Mouse (Mus musculus): ENCODE results near the gene Ctc1. TPM values are rescaled to one million over a fixed set of nuclear protein-coding genes. Genes with fewer than 3 reads are reported as not detected.
"Not testable (repeated sequence)": the region's sequence is repeated elsewhere in the genome, so short reads cannot be mapped to it uniquely, and the experiment has no call there.

Gene Ctc1
- total and polyA plus RNA-seq, 2 experiments from 2014 or later: 46.8 to 67.7 TPM

DNA sequence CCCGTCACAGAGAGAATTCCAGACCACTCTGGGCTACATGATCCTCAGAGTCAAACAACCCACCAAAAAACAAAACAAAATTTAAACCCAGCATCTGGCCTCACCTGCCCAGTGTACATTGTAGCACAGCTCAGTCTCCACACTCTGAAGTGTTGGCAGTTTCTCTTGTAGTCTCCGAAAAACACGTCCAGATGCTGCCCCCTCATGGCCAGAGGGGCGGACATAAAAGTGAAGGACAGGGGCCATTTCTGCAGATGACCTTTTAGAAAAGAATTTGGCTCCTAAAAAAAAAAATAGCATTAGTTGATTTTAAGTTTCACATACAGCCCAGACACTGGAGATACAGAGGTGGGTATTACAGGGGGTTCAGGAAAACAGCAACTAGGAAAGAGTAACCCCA, 12.1 kb upstream of the Ctc1 start:
- ATAC-seq (ENCODE audit: low FRiP score) (no peak), DNase-seq (ENCODE audit: low spot score) (no peak)
- no peak overlapping the region for H3K9ac ChIP-seq (replicated peaks; ENCODE audit: low read length, poor library complexity, severe bottlenecking)
- peak; percentile 46 for TF ChIP-seq CTCF (IDR thresholded peaks at IDR 0.05)
- H3K4me2 ChIP-seq (ENCODE audit: low read depth, low read length, poor library complexity, severe bottlenecking): no peak overlapping the region
- WGBS: 65% methylated on average over 4 of the region's 4 CpGs
- H3K27ac ChIP-seq (ENCODE audit: low read depth, low read length): no peak overlapping the region
- peaks cover 35% of the 10 kb centered on the region for H3K36me3 ChIP-seq (ENCODE audit: insufficient read depth, low read length)
- H3K27me3 ChIP-seq (ENCODE audit: insufficient read depth, low read length): no peaks in the 10 kb centered on the region
- H3K4me1 ChIP-seq (ENCODE audit: insufficient read depth, low read length): no peaks in the 10 kb centered on the region
- H3K4me3 ChIP-seq (ENCODE audit: low read depth, low read length): no peak overlapping the region
- H3K9me3 ChIP-seq (ENCODE audit: low read length): no peaks in the 10 kb centered on the region

DNA sequence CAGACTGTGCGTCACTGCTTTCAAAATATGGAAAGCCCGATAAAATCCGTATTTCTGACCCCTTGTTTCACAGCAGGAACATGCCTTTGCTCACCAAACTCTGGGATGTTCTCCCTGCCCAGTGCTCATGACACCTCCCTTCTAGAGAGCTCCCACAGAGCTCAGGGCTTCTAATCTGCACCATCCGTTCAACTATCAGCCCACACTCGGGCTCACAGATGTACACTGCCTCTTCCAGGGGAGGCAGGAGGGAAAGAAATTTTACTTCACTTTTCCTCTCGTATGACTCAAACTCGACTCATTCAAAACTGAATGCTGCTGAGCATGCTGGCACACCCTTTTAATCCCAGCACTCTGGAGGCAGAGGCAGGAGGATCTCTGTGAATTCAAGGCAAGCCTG, 10.5 kb upstream of the Ctc1 start:
- Histone ChIP-seq H3K9ac (replicated peaks; ENCODE audit: low read length, poor library complexity, severe bottlenecking) (no peak overlapping the region), H3K4me3 (ENCODE audit: low read depth, low read length) (no peak overlapping the region), H3K27me3 (ENCODE audit: insufficient read depth, low read length) (no peaks in the 10 kb centered on the region), H3K9me3 (ENCODE audit: low read length) (no peaks in the 10 kb centered on the region), H3K4me1 (ENCODE audit: insufficient read depth, low read length) (no peaks in the 10 kb centered on the region), H3K4me2 (ENCODE audit: low read depth, low read length, poor library complexity, severe bottlenecking) (no peak overlapping the region), H3K27ac (ENCODE audit: low read depth, low read length) (no peak overlapping the region), H3K36me3 (ENCODE audit: insufficient read depth, low read length) (peaks cover 22% of the 10 kb centered on the region)
- no peak for ATAC-seq (ENCODE audit: low FRiP score)
- 89% methylated on average over 7 of the region's 7 CpGs for WGBS
- no peak for DNase-seq (ENCODE audit: low spot score)
- TF ChIP-seq CTCF (IDR thresholded peaks at IDR 0.05): no peak

- H3K9me3 ChIP-seq (ENCODE audit: low read length); H3K27ac ChIP-seq (ENCODE audit: low read depth, low read length); ATAC-seq (ENCODE audit: low FRiP score); H3K9ac ChIP-seq (replicated peaks; ENCODE audit: low read length, poor library complexity, severe bottlenecking); H3K4me2 ChIP-seq (ENCODE audit: low read depth, low read length, poor library complexity, severe bottlenecking); H3K4me1 ChIP-seq (ENCODE audit: insufficient read depth, low read length); H3K27me3 ChIP-seq (ENCODE audit: insufficient read depth, low read length); DNase-seq (ENCODE audit: low spot score); H3K4me3 ChIP-seq (ENCODE audit: low read depth, low read length); H3K36me3 ChIP-seq (ENCODE audit: insufficient read depth, low read length): not testable (repeated sequence)
Measured at GRCm38 (mm10) chr11:69006575-69006974, 9.1 kb upstream of the Ctc1 start.

- Histone ChIP-seq H3K4me3 (ENCODE audit: low read depth, low read length) (peak within 1 kb of the TSS; percentile 68), H3K4me1 (ENCODE audit: insufficient read depth, low read length) (no peaks in the 10 kb centered on the region), H3K27ac (ENCODE audit: low read depth, low read length) (peak within 1 kb of the TSS; percentile 69), H3K4me2 (ENCODE audit: low read depth, low read length, poor library complexity, severe bottlenecking) (peak within 1 kb of the TSS; percentile 56), H3K9me3 (ENCODE audit: low read length) (no peaks in the 10 kb centered on the region), H3K9ac (replicated peaks; ENCODE audit: low read length, poor library complexity, severe bottlenecking) (peak within 1 kb of the TSS; percentile 73), H3K36me3 (ENCODE audit: insufficient read depth, low read length) (no peaks in the 10 kb centered on the region; the same call in 1 of the 2 replicates), H3K27me3 (ENCODE audit: insufficient read depth, low read length) (no peaks in the 10 kb centered on the region)
- peak; percentile 89 for ATAC-seq (ENCODE audit: low FRiP score)
- WGBS: 9% methylated on average over 38 of the region's 38 CpGs
- peak; percentile 97 for DNase-seq (ENCODE audit: low spot score)
- TF ChIP-seq CTCF (IDR thresholded peaks at IDR 0.05): no peak
Measured at GRCm38 (mm10) chr11:69008182-69009121, 7.3 kb upstream of the Ctc1 start, which contains the start of gene Pfas. TSS of gene Pfas (minus strand) at chr11:69008460.

- TF ChIP-seq CTCF (IDR thresholded peaks at IDR 0.05): no peak
- no peak for ATAC-seq (ENCODE audit: low FRiP score)
- Histone ChIP-seq H3K4me3 (ENCODE audit: low read depth, low read length) (no peak overlapping the region), H3K9me3 (ENCODE audit: low read length) (no peaks in the 10 kb centered on the region), H3K27me3 (ENCODE audit: insufficient read depth, low read length) (no peaks in the 10 kb centered on the region), H3K9ac (replicated peaks; ENCODE audit: low read length, poor library complexity, severe bottlenecking) (no peak overlapping the region), H3K4me2 (ENCODE audit: low read depth, low read length, poor library complexity, severe bottlenecking) (no peak overlapping the region), H3K4me1 (ENCODE audit: insufficient read depth, low read length) (no peaks in the 10 kb centered on the region), H3K27ac (ENCODE audit: low read depth, low read length) (no peak overlapping the region), H3K36me3 (ENCODE audit: insufficient read depth, low read length) (no peaks in the 10 kb centered on the region)
- no peak for DNase-seq (ENCODE audit: low spot score)
- WGBS: 94% methylated on average over 1 of the region's 1 CpGs
Measured at GRCm38 (mm10) chr11:69009508-69009907, 6.2 kb upstream of the Ctc1 start.

Measured in midbrain, postnatal 0 days (tissue).